Mouse (Mus musculus) left cerebral cortex, postnatal 36 days (tissue): ENCODE measurements at regions not wholly inside any gene's neighbourhood (a gene's known extent, or its start where the extent isn't known, plus 50 kb on each side); places are given as distances from the start of the nearest gene placed in this dataset.
A peak's percentile ranks its signal among the peaks of the same experiment; 100 is the strongest.

Experiments
- DNase-seq, 2 experiments: peaks; one replicate each; pipeline ENCODE4 v3.0.0; 2021 to 2022; ENCODE audit warnings: low spot score in 2 of 2, mixed read lengths in 1 of 2
- intact Hi-C: fragments of 180-260 bp; cut with DNase I; formaldehyde crosslinking; loops from one replicate; pipeline ENCODE4 v1.15.1; 2025

- intact Hi-C loops: loop anchor here (5.0 kb wide), 3 partner anchors 199 to 794 kb away; no protein-coding TSS in a partner anchor
- DNase-seq: peak; percentile 33 to 38
These were observed 2828.7 kb downstream of the 9330182O14Rik start for GRCm38 (mm10) chr15:42962747-42963338.

- no peak for DNase-seq
- intact Hi-C loops: no loop called here
These were observed 2831.1 kb downstream of the 9330182O14Rik start for GRCm38 (mm10) chr15:42965314-42965713.
